Mouse (Mus musculus): ENCODE results near the gene Tas2r144.

DNA sequence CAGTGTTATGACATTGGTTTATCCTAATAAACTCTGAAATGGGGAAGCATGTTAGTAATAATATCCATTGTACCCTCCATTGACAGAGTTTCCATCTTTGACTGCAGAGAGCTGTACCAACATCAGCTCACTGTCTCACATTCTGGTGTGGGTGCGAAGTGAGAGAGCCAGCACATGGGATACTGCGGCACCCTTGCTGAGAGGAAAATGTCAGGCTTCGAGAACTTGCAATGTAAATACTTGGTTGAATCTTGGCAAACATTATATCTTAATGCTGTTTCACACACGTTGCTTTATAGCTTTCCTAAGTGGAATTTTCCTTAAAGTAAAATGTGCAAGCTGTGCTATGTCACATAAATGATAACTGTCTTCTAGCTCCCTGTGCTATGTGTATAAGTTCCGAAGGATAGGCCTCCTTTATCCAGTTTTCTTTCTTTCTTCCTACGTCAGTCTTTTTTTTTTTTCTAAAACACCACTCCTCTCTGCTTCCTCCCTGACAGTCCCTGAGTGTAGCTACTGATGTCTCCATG lies 22.2 kb downstream of the Tas2r144 start:
- TF ChIP-seq CTCF (IDR thresholded peaks at IDR 0.05; ENCODE audit: low read depth, low read length) (no peak), POLR2A (IDR thresholded peaks at IDR 0.05; ENCODE audit: borderline replicate concordance, low read depth, low read length) (no peak)
